Mouse (Mus musculus): ENCODE data around the gene Stip1.

DNA sequence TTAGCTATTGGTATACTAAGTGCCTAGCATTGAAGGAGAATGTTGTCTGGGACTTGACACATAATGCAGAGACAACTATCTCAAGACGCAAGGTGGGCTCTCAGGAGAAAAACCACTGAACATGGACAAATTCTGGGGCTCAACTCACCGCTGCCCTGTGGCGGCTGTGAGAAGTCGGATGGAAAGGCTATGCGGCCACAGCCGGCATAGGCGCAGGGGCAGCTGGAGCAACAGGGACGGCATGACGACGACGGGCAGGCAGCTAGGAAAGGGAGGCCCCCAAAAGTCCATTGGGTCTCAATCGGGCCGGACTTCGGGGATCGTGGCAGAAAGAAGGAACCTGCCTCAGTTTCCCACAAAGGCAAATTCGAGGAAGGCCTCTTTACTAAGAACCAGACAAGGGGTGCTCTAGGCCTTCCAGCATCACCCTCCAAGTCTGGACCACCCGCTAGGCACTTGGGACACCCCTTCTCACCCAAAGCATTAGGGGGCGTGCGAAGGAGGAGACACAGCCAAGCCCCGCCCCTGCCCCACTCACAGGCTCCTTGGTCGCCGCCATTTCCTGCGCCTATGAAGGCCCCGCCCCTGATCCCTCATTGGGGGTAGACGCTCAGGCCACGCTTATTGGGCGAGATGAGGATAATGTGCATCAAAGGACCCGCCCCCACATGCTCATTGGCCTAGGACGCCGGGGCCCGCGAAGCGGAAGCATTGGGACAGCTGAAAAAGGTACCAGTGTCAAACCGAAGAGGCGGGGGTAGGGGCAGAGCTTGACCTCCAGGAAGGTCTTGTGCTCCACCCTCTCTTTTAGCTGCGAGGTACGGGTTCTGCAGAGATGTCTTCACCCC is 47.5 kb downstream of the Stip1 start, which contains the start of gene Dnajc4:
- TF ChIP-seq GATA1 (IDR thresholded peaks at IDR 0.05; ENCODE audit: low read length) (no peak), TAL1 (IDR thresholded peaks at IDR 0.05; ENCODE audit: low read length) (no peak)

Data from erythroblast, embryonic 14.5 days (primary cell).